In genomic region chr14:25113326-25113725, GRCm38 (mm10) we compare ENCODE assay signal across 17 mouse cellular contexts.
DNase-seq lines count a peak whose midpoint lies in the region; ATAC-seq and TF ChIP-seq lines count a peak whose summit lies in the region.
"Had no signal": no experiment of that assay in that cellular context is flagged by ENCODE, and none has a peak within 500 bp of the region (broad histone marks: within the 10 kb centered on the region; RNA-seq: fewer than 3 reads in every experiment).

No protein-coding gene starts in this region.

- H3K4me3 ChIP-seq in kidney, embryonic 15.5 days (replicated peaks), result no peak overlapping the region
- no peak overlapping the region for H3K4me3 ChIP-seq in bone marrow macrophage, adult 2 months (ENCODE audit: insufficient read depth, low read length)
- H3K4me3 ChIP-seq: forebrain, embryonic 13.5 days; hindbrain, embryonic 12.5 days; layer of hippocampus, adult 2 months; limb, embryonic 15.5 days had no signal

- intact Hi-C loops in heart, postnatal 25 days (cut with DNase I), result no loop called here

- H3K27ac ChIP-seq in kidney, embryonic 15.5 days, result peak overlapping the region; percentile 33
- 0 out of 2 replicates have a peak overlapping the region, but pooled peaks have one; percentile 7 for H3K27ac ChIP-seq in bone marrow macrophage, adult 2 months (ENCODE audit: insufficient read depth, low read depth, low read length)
- H3K27ac ChIP-seq: forebrain, embryonic 13.5 days; hindbrain, embryonic 12.5 days; layer of hippocampus, adult 2 months; limb, embryonic 15.5 days had no signal

- no peak overlapping the region for H3K4me2 ChIP-seq in kidney, embryonic 15.5 days
- H3K4me2 ChIP-seq: forebrain, embryonic 13.5 days; hindbrain, embryonic 12.5 days; limb, embryonic 15.5 days; lung, embryonic 14.5 days had no signal

- no peak for TF ChIP-seq CTCF in bone marrow macrophage, adult 2 months (IDR thresholded peaks at IDR 0.05; ENCODE audit: low read depth, low read length)

- H3K36me3 ChIP-seq in kidney, embryonic 15.5 days, result no peaks in the 10 kb centered on the region
- H3K36me3 ChIP-seq: G1E; hindbrain, embryonic 12.5 days; limb, embryonic 15.5 days had no signal

- H3K9ac ChIP-seq in kidney, embryonic 15.5 days, result no peak overlapping the region
- H3K9ac ChIP-seq: forebrain, embryonic 13.5 days; hindbrain, embryonic 12.5 days; limb, embryonic 15.5 days; lung, embryonic 14.5 days had no signal

- DNase-seq in heart, adult 8-10 months (ENCODE audit: low spot score), result peak; percentile 13
- DNase-seq in heart, postnatal 25 days (ENCODE audit: low spot score), result no peak
- DNase-seq in kidney, adult 18-20 months, result no peak
- peak; percentile 58 for DNase-seq in Muller cell, postnatal 12 days (ENCODE audit: inconsistent ontology term)
- DNase-seq in spleen, postnatal 4 days (ENCODE audit: low spot score in 2 of 2), result no peak
- no peak for DNase-seq in gastrocnemius, adult 18-20 months (ENCODE audit: low spot score)
- DNase-seq: cerebellum, adult 18-20 months; lung, embryonic 14.5 days; thymus, postnatal 25 days had no signal

- H3K27me3 ChIP-seq in kidney, embryonic 15.5 days, result no peaks in the 10 kb centered on the region
- H3K27me3 ChIP-seq: forebrain, embryonic 13.5 days; hindbrain, embryonic 12.5 days; limb, embryonic 15.5 days had no signal

- H3K9me3 ChIP-seq in kidney, embryonic 15.5 days (replicated peaks), result no peaks in the 10 kb centered on the region
- H3K9me3 ChIP-seq: forebrain, embryonic 13.5 days; hindbrain, embryonic 12.5 days; limb, embryonic 15.5 days had no signal

- TF ChIP-seq POLR2A in bone marrow macrophage, adult 2 months (IDR thresholded peaks at IDR 0.05; ENCODE audit: borderline replicate concordance, low read depth, low read length), result no peak

- no peak for ATAC-seq in kidney, embryonic 15.5 days (replicated peaks; ENCODE audit: low FRiP score)
- ATAC-seq: forebrain, embryonic 13.5 days; intestine, embryonic 16.5 days had no signal

- WGBS in kidney, embryonic 15.5 days, result 48% methylated on average over 2 of the region's 2 CpGs

- peaks cover 40% of the 10 kb centered on the region for H3K4me1 ChIP-seq in kidney, embryonic 15.5 days
- H3K4me1 ChIP-seq in bone marrow macrophage, adult 2 months (ENCODE audit: control insufficient read depth, insufficient read depth, low read length), result peaks cover 21% of the 10 kb centered on the region

Comparison
In these comparisons a context has a peak if more than half of its experiments do, and no peak if none do; other contexts are left out.
1. DNase-seq: peak in heart, adult 8-10 months (single experiment) and Muller cell, postnatal 12 days (single experiment); none in heart, postnatal 25 days (single experiment), kidney, adult 18-20 months (single experiment), spleen, postnatal 4 days (0 of 2) and gastrocnemius, adult 18-20 months (single experiment).